12 mouse cellular contexts compared by ENCODE assay signal in the genomic region with DNA sequence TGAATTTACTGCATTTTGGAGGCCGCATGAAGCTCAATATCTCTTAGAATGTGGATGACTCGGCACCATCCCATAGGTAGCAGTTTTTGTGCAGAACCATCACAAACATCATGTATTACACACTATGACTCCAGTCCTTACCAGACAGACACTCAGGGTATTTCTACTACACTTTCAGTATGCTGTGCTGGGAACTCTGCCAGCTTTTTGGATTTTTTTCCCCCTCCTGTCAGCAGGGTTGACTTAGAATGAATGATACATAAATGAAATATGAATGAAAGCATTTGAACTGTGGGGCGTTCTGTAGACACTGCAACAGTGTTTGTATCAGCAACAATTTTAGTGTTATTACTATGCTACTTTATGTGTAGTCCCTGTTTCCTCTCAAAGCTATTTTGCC. TPM values are rescaled to one million over a fixed set of nuclear protein-coding genes. Genes with fewer than 3 reads are reported as not detected.
DNase-seq lines count a peak whose midpoint lies in the region; ATAC-seq and TF ChIP-seq lines count a peak whose summit lies in the region.
"Had no signal": no experiment of that assay in that cellular context is flagged by ENCODE, and none has a peak within 500 bp of the region (broad histone marks: within the 10 kb centered on the region; RNA-seq: fewer than 3 reads in every experiment).

No protein-coding gene starts in this region.

- no peaks in the 10 kb centered on the region for H3K9me3 ChIP-seq in forebrain, embryonic 14.5 days (replicated peaks; ENCODE audit: control insufficient read depth, low read length)
- H3K9me3 ChIP-seq in forebrain, embryonic 12.5 days, result no peaks in the 10 kb centered on the region
- no peaks in the 10 kb centered on the region for H3K9me3 ChIP-seq in kidney, embryonic 16.5 days (ENCODE audit: low read length)
- H3K9me3 ChIP-seq in MEL (replicated peaks; ENCODE audit: insufficient read depth, low read length), result no peaks in the 10 kb centered on the region
- H3K9me3 ChIP-seq: forebrain, embryonic 13.5 days; liver, embryonic 13.5 days; midbrain, embryonic 12.5 days had no signal

- TF ChIP-seq EP300 in MEL (IDR thresholded peaks at IDR 0.05; ENCODE audit: low read depth in 1 of 2, low read length in 2 of 2), result peak in 1 of 2 experiments; percentile 10; a peak in 1 of 4 replicates

- H3K4me3 ChIP-seq in forebrain, embryonic 14.5 days (ENCODE audit: low read depth, low read length), result no peak overlapping the region
- no peak overlapping the region for H3K4me3 ChIP-seq in forebrain, embryonic 12.5 days (replicated peaks)
- H3K4me3 ChIP-seq in kidney, embryonic 16.5 days (ENCODE audit: low read length), result no peak overlapping the region
- H3K4me3 ChIP-seq in MEL (ENCODE audit: control insufficient read depth in 1 of 2, insufficient read depth in 1 of 2, low read depth in 2 of 2, low read length in 2 of 2), result no peak overlapping the region
- H3K4me3 ChIP-seq: forebrain, embryonic 13.5 days; liver, embryonic 13.5 days; midbrain, embryonic 12.5 days had no signal

- no peak for TF ChIP-seq POLR2A in MEL (IDR thresholded peaks at IDR 0.05; ENCODE audit: control insufficient read depth in 1 of 2, insufficient read depth in 1 of 2, low read depth in 1 of 2, low read length in 2 of 2, poor library complexity in 1 of 2)
- no peak for TF ChIP-seq POLR2A in brain, embryonic 14.5 days (IDR thresholded peaks at IDR 0.05; ENCODE audit: borderline replicate concordance, extremely low read depth, insufficient read depth, insufficient read length, poor library complexity, severe bottlenecking)

- H3K79me2 ChIP-seq in MEL (ENCODE audit: control insufficient read depth, insufficient read depth, low read length, poor library complexity), result peaks cover 55% of the 10 kb centered on the region

- no peak overlapping the region for H3K27ac ChIP-seq in forebrain, embryonic 14.5 days (ENCODE audit: low read depth, low read length)
- H3K27ac ChIP-seq in forebrain, embryonic 12.5 days, result no peak overlapping the region
- H3K27ac ChIP-seq in kidney, embryonic 16.5 days (ENCODE audit: low read length), result no peak overlapping the region
- H3K27ac ChIP-seq in MEL (ENCODE audit: control insufficient read depth, low read depth, low read length), result no peak overlapping the region
- H3K27ac ChIP-seq: forebrain, embryonic 13.5 days; liver, embryonic 13.5 days; midbrain, embryonic 12.5 days had no signal

- H3K4me2 ChIP-seq in forebrain, embryonic 14.5 days (ENCODE audit: low read length), result no peak overlapping the region
- no peak overlapping the region for H3K4me2 ChIP-seq in forebrain, embryonic 12.5 days
- H3K4me2 ChIP-seq in kidney, embryonic 16.5 days (replicated peaks; ENCODE audit: low read depth, low read length), result no peak overlapping the region
- H3K4me2 ChIP-seq: forebrain, embryonic 13.5 days; liver, embryonic 13.5 days; midbrain, embryonic 12.5 days had no signal

- peak; percentile 64 for DNase-seq in forebrain, embryonic 14.5 days (ENCODE audit: low spot score)
- peak; percentile 23 for DNase-seq in kidney, postnatal 14 days
- peak; percentile 60 for DNase-seq in MEL (ENCODE audit: low read depth, low spot score)
- peak; percentile 59 for DNase-seq in brain, embryonic 14.5 days (ENCODE audit: low read depth)
- DNase-seq in embryo, embryonic 9.5 days (ENCODE audit: extremely low spot score), result no peak
- DNase-seq in ovary, postnatal 14 days (ENCODE audit: low spot score), result no peak
- DNase-seq: liver, embryonic 13.5 days; retina, postnatal 1 day had no signal

- 85% methylated on average over 3 of the region's 3 CpGs for WGBS in forebrain, embryonic 14.5 days
- WGBS in forebrain, embryonic 12.5 days, result 94% methylated on average over 3 of the region's 3 CpGs
- 76% methylated on average over 3 of the region's 3 CpGs for WGBS in kidney, embryonic 16.5 days

- ATAC-seq in forebrain, embryonic 14.5 days, result no peak
- ATAC-seq in forebrain, embryonic 12.5 days (ENCODE audit: low FRiP score), result no peak
- ATAC-seq in kidney, embryonic 16.5 days (ENCODE audit: low FRiP score, low TSS enrichment), result no peak
- ATAC-seq: forebrain, embryonic 13.5 days had no signal

- TF ChIP-seq RAD21 in MEL (IDR thresholded peaks at IDR 0.05; ENCODE audit: low read depth, low read length), result no peak

- H3K36me3 ChIP-seq in forebrain, embryonic 14.5 days (ENCODE audit: control insufficient read depth, insufficient read depth, low read length), result no peaks in the 10 kb centered on the region
- no peaks in the 10 kb centered on the region for H3K36me3 ChIP-seq in forebrain, embryonic 12.5 days (replicated peaks)
- H3K36me3 ChIP-seq in kidney, embryonic 16.5 days (ENCODE audit: insufficient read depth, low read length), result no peaks in the 10 kb centered on the region
- H3K36me3 ChIP-seq in MEL (ENCODE audit: control insufficient read depth in 1 of 2, insufficient read depth in 2 of 2, low read length in 2 of 2), result peaks cover 0 to 38% of the 10 kb centered on the region in 2 experiments; a peak in 2 of 4 replicates
- H3K36me3 ChIP-seq: liver, embryonic 13.5 days; midbrain, embryonic 12.5 days had no signal

- TF ChIP-seq CTCF in MEL (IDR thresholded peaks at IDR 0.05 in 2 of 3, conservative IDR thresholded peaks at IDR 0.05 in 1 of 3; ENCODE audit: control insufficient read depth in 1 of 3, insufficient read depth in 1 of 3, low read depth in 2 of 3, low read length in 3 of 3, poor library complexity in 1 of 3, severe bottlenecking in 1 of 3), result no peak
- no peak for TF ChIP-seq CTCF in brain, embryonic 14.5 days (IDR thresholded peaks at IDR 0.05; ENCODE audit: borderline replicate concordance, extremely low read depth, insufficient read depth, insufficient read length)

- H3K4me1 ChIP-seq in forebrain, embryonic 14.5 days (ENCODE audit: control insufficient read depth, insufficient read depth, low read length), result peaks cover 15% of the 10 kb centered on the region
- H3K4me1 ChIP-seq in forebrain, embryonic 12.5 days, result peaks cover 27% of the 10 kb centered on the region
- peaks cover 38% of the 10 kb centered on the region for H3K4me1 ChIP-seq in kidney, embryonic 16.5 days (ENCODE audit: insufficient read depth, low read length)
- H3K4me1 ChIP-seq in MEL (ENCODE audit: control insufficient read depth in 1 of 2, insufficient read depth in 2 of 2, low read length in 2 of 2), result peaks cover 21 to 35% of the 10 kb centered on the region in 2 experiments

- H3K9ac ChIP-seq in forebrain, embryonic 14.5 days (ENCODE audit: low read length), result no peak overlapping the region
- no peak overlapping the region for H3K9ac ChIP-seq in forebrain, embryonic 12.5 days
- H3K9ac ChIP-seq in kidney, embryonic 16.5 days (replicated peaks; ENCODE audit: low read length), result no peak overlapping the region
- H3K9ac ChIP-seq in MEL (ENCODE audit: control insufficient read depth, low read depth, low read length, poor library complexity, severe bottlenecking), result 0 out of 2 replicates have a peak overlapping the region, but pooled peaks have one; percentile 2
- H3K9ac ChIP-seq: forebrain, embryonic 13.5 days; liver, embryonic 13.5 days; midbrain, embryonic 12.5 days had no signal

- H3K27me3 ChIP-seq in forebrain, embryonic 14.5 days (replicated peaks; ENCODE audit: control insufficient read depth, insufficient read depth, low read length), result no peaks in the 10 kb centered on the region
- H3K27me3 ChIP-seq in forebrain, embryonic 12.5 days, result no peaks in the 10 kb centered on the region
- no peaks in the 10 kb centered on the region for H3K27me3 ChIP-seq in kidney, embryonic 16.5 days (ENCODE audit: insufficient read depth, low read length)
- H3K27me3 ChIP-seq in MEL (ENCODE audit: control insufficient read depth in 1 of 2, insufficient read depth in 2 of 2, low read length in 2 of 2), result no peaks in the 10 kb centered on the region
- H3K27me3 ChIP-seq: forebrain, embryonic 13.5 days; liver, embryonic 13.5 days; midbrain, embryonic 12.5 days had no signal

TF ChIP-seq in MEL, 35 proteins besides CTCF, POLR2A, EP300 and RAD21:
- TF ChIP-seq JUND (IDR thresholded peaks at IDR 0.05; ENCODE audit: low read depth, low read length), result no peak
- no peak for TF ChIP-seq GATA1 (IDR thresholded peaks at IDR 0.05; ENCODE audit: low read depth, low read length)
- TF ChIP-seq MYB (IDR thresholded peaks at IDR 0.05; ENCODE audit: low read depth, low read length), result no peak
- TF ChIP-seq NRF1 (IDR thresholded peaks at IDR 0.05; ENCODE audit: insufficient read depth, low read depth, low read length, poor library complexity, severe bottlenecking), result no peak
- TF ChIP-seq CHD1 (IDR thresholded peaks at IDR 0.05; ENCODE audit: low read depth, low read length), result no peak
- no peak for TF ChIP-seq MYC (IDR thresholded peaks at IDR 0.05; ENCODE audit: low read depth, low read length)
- no peak for TF ChIP-seq ZC3H11A (IDR thresholded peaks at IDR 0.05; ENCODE audit: low read depth, low read length)
- no peak for TF ChIP-seq TBP (IDR thresholded peaks at IDR 0.05; ENCODE audit: low read depth, low read length)
- TF ChIP-seq GABPA (IDR thresholded peaks at IDR 0.05; ENCODE audit: low read depth, low read length), result no peak
- TF ChIP-seq HCFC1 (IDR thresholded peaks at IDR 0.05; ENCODE audit: low read depth, low read length), result no peak

RNA-seq across cellular contexts. Expression of a gene that starts 17.9 kb away (rescaled TPM):
- 76.2 and 88.9 TPM in 2 replicates for polyA plus RNA-seq in forebrain, embryonic 14.5 days (2014; fragmentation: Nextera tagmentation; extraction: Ambion mirVana)
- 92.0 and 94.6 TPM in 2 replicates for polyA plus RNA-seq in forebrain, embryonic 12.5 days (2016; fragmentation: Nextera tagmentation; extraction: Ambion mirVana)
- polyA plus RNA-seq in kidney, embryonic 16.5 days (2015; fragmentation: Nextera tagmentation; extraction: Ambion mirVana), result 49.2 and 76.4 TPM in 2 replicates
- total RNA-seq in MEL (2012; rRNA removed), result 41.0 and 50.7 TPM in 2 replicates
- 10 to 100 TPM in 1 of 2 experiments, not detected in 1; 59.0 TPM for polyA plus RNA-seq in MEL (2012; ENCODE audit: insufficient read depth in 1 of 2, insufficient read length in 2 of 2, low read depth in 1 of 2, low replicate concordance in 2 of 2, missing spikeins in 1 of 2)
- polyA plus RNA-seq in brain, embryonic 14.5 days (2012; rRNA removed), result 37.2 and 44.5 TPM in 2 replicates

Comparison
In these comparisons a context has a peak if more than half of its experiments do, and no peak if none do; other contexts are left out.
1. DNase-seq: peak in forebrain, embryonic 14.5 days (single experiment), kidney, postnatal 14 days (single experiment), MEL (single experiment) and brain, embryonic 14.5 days (single experiment); none in embryo, embryonic 9.5 days (single experiment) and ovary, postnatal 14 days (single experiment).